Mouse (Mus musculus) frontal cortex, adult 2 months (tissue): ENCODE measurements around the gene Cacna2d3. TPM values are rescaled to one million over a fixed set of nuclear protein-coding genes. Genes with fewer than 3 reads are reported as not detected.

Experiments
- DNase-seq, 2 experiments: peaks; one replicate each; pipeline ENCODE4 v3.0.0; 2022; ENCODE audit warnings: low spot score in 1 of 2; ENCODE audit errors: extremely low spot score in 1 of 2
- polyA plus RNA-seq: library from polyadenylated mRNA; depleted of rRNA; stranded (reverse); fragments of >200 nt; gene quantifications from 2 replicates; pipeline ENCODE4 v1.2.3, GENCODE M21; 2012

Gene Cacna2d3
- polyA plus RNA-seq, 1 experiment, result 33.8 TPM

DNA sequence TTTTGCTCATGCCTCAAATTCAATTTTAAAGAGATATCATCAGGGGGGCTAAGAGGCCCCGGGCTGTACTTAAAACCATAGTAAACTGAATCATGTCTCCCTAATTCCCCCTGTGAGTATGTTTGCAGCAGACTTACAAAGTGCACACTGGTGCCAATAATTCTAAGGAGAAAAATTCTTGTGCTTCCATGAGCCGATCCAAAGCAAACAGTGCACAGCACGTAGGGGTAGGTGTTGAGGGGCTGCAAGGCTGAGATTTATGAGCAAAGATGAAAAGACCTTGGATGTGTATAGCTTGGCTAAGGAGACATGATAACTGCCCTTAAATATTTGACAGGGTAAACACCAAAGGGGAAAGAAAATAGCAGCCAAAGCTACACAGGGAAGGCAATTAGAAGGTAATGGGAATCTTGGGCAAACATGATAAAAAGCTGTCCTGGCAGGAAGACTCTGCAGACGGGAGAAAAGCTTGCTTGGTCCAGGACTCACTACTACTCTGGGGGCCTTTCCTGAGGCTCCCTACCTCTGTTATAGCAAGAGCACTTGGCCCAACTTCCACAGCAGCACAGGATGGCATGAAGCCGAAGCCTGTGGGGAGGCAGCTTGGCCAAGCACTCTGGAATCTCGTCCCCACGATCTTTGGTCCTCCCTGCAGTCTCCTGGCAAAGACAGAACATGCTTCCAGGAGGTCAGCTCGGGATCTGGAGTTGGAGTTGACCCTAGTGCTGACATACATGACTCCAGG is 222.9 kb downstream of the Cacna2d3 start:
- no peak for DNase-seq

DNA sequence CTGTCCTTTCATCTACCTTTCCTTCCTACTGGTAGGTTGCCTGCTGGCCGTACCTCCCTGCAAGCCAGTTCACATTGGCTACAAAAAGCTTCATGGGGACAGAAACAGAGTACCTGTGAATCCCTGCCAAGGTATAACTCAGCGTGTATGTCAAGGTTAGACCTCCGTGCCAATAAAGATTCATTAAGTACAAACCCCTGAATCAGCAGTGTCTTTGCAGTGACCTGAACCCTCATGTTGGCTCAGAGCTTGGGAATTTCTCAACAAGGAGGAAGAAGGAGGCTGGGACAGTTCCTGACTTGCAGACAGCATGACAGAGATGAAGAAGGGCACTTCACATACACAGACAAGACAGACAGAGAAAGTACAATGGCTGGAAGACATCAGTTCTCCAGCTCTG is 225.1 kb downstream of the Cacna2d3 start:
- DNase-seq, result no peak

DNA sequence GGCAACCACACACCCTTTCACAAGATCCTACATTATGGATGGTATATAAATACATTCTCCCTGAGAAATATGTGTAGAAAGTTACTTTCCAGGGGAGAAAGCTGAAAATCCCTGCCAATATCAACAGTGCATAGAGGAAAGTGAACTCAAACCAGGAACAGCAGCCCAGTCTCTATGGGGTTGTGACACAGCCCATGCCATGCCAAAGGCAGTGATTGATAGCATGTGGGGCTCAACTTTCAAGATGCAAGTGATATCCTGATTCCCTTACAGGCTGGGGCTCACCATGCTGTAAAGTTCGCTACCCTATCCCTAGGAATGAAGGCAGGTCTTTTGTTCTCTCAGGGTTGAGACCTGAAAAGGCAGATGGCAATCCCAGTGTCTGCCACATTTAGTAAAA is 229.9 kb downstream of the Cacna2d3 start:
- no peak for DNase-seq

DNA sequence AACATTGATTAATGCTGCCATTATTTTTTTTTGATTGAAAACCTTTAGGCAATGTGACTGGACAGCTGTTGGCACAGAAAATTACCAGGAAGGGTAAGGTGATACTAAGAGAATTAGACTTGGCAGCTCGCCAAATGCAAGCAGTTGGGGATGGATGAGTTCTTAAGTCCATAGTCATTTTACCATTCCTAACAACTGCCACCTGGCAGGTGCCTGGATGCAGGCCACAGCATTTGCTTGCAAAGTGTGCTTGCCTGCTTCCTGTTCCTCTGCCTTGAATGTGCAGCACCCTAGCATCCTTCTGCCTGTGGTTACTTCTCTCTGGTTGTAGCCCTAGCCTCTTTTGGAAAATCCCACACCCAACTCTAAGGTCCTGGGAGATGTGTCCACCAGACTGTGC is 236.2 kb downstream of the Cacna2d3 start:
- no peak for DNase-seq

DNA sequence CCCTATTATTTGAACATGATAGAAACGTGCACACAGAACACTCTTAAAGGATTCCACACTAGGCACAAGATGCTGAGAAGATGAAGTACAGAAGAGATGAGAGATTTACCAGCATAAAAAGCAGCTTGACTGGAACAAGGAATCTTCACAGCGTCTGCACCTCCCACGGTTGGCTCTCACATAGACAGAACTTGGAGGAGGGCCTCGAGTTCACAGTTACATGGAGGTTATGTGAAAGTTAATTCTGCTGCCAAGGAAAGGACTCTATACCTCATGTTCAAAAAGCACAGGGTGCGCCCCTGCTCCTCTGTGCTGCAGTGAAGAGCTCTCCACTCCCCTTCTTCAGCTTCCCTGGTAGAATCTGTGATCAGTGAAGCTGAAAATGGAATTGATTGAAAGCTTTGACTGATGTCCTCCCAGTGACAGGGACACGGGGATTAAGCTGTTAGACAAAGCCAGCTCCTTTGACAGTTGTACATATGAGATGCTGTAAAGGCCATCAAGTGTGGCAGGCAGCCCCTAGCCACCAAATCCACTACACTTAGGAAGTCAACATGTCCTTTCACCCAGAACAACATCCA is 243.2 kb downstream of the Cacna2d3 start:
- DNase-seq, result peak; percentile 82 to 84

DNA sequence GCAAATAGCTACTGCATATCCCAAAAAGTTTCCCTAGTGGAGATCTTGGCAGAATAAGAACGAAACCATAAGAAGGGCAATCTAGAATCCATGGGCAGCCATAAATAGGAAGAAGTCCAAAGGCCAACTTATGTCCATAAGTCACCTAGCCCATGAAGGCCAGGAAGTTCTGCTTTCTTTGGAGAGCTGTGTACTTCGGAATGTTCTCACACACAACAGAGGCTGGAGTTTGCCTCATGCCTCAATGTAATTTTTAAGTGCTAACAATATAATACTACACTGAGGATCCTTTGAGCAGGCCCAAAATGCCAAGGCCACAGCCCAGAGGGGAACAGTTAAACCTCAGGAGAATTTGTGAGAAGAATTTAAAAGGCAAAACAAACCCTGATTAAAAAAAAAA is 257.4 kb downstream of the Cacna2d3 start:
- DNase-seq, result no peak

DNA sequence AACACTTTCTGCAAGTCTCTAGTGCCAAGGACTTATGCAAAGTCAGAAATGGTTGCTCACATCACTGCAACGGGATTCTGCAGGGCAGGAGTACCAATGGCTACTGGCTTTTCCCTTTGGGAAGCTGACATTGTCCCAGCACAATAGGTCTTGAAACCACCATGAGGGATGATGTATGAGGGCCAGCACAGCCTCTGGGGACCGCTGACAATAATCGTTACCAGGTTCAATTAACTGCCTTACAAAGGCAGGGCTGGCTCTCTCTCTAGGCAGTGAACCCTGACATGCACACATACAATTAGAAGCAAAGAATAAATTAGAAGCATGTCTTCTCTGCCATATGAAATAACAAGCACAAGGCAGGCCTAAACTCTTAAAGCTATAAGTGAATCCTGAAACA is 272.5 kb downstream of the Cacna2d3 start:
- no peak for DNase-seq

DNA sequence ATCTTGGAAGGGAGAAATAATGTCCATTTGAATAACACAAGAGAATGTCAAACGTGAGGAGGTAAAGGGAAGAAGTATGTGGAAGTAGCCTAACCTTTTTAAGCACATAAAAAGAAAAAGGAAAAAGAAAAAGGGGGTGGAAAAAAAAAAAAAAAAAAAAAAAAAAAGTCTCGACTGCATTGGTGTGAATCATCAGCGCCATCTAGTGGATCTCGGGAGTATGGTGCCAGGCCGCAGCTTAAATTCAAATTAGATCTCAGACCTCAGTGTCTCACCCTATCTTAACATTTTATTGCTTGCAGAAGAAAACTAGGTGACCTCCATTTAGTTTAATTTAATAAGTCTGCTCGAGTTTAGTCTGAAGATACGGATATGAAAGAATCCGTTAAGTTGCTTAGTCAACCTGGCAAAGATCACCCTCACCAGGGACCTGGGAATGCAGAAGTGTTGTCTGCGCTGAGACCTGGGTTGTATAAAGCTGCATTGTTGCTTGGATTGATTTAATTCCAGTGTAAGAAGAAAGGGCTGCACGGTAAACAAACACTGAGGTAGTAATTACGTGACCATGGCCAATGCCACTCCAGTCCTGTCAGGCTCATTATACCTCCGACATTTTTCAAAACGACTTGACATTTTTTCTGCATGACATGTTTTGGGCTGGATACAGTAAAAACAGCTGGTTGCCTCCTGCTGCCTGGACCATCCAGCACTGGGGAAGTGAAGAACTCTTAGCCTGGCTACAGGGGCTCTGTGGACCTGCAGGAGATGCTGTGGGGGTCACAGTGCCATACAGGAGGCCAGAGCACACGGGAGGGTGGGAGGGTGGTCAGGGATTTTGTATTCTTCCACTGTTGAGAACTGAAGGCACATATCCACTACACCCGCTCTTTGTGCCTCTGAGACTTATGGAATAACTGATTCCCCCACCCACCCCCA is 278.3 kb downstream of the Cacna2d3 start:
- DNase-seq, result peak; percentile 63 to 88

DNA sequence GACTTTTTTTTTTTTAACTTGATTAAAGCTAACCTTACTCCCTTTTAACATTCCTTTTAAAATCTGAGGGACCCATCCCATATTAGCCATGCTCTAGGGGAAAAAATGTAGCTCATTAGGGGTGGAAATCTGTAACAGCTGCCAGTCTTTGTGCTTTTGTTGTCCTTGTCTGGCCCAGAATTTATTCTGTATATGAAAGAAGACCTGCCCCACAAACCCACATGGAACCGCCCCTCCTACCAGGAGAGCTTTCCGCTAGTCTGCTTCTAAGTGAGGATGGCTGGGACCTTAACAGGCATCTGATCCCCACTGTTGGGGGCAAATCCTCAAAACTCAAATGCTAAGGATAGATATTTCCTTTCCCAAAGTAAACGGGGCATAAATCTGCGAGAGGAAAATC is 279.2 kb downstream of the Cacna2d3 start:
- no peak for DNase-seq

DNA sequence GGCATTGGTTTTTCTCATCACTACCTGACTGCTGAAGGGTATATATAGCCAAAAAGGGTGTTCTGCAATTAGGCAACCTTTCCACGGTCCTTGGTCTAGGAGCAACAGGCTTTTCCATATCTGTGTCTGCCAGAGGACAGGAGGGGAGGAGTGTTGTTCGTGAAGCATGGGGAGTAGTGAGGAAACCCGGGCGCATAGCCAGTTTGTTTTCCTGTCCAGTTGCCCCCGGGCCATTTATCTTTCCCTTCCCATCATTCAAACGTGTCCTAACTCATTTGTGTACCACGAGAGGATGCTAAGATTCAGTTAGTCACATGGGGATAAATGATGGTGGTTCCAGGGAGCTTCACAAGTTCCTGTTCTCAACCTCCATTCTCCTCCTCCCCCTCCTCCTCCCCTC is 283.0 kb downstream of the Cacna2d3 start:
- DNase-seq, result no peak

DNA sequence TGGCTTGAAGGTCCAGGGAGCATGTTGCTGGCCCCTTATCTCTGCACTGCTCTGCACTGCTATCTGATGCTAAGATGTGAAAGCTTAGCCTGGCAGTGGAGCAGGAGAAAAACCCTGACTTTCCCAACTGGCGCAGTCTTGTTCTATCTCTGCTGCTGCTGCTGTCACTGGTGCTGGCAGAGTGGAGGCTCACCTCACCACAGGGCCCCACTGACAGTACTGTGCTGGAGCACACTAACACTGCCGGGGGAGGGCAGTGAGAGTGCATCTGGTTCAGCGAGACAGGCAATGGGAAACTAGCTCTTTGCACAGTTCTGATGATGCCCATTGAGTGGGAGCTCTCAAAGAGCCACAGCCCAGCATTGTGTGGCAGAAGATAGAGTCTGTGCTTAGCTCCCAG is 283.4 kb downstream of the Cacna2d3 start:
- DNase-seq, result no peak

DNA sequence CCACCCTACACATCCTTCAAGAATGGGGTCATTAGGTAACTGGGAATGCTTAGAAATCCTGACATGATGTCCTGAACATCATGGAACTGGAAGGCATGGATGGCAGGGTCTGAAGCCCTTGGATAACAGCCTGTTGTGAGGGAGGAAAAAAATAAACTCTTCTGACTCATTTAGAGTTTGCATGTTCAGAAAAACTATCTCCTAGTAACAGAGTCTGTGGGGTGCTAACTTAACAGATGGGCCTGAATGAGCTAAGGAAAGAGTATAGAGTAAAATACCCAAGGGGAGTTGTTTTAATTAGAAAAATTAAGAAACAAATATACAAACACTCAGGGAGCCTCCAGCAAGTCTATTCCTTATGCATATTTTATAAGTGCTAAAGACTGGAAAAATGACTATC is 286.5 kb downstream of the Cacna2d3 start:
- DNase-seq, result no peak

DNA sequence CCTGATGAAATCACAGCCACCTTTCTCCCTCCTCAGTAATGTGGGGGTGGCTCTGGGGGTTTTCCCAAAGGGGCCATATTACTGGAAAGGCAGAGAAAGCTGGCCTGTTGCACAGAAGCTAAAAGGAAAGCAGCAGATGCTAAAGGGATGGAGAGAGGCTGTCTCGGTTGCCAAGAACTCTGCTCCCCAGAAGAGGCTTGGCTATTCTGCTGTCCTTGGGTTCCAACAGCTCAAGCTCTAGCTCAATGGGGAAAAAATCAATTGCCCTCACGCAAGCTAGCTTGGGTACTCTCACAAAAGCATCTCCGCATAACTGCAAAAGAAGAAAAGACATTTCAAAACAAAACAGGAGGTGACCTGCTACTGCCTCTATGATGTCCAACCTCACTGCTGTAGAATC is 287.9 kb downstream of the Cacna2d3 start:
- DNase-seq, result no peak

DNA sequence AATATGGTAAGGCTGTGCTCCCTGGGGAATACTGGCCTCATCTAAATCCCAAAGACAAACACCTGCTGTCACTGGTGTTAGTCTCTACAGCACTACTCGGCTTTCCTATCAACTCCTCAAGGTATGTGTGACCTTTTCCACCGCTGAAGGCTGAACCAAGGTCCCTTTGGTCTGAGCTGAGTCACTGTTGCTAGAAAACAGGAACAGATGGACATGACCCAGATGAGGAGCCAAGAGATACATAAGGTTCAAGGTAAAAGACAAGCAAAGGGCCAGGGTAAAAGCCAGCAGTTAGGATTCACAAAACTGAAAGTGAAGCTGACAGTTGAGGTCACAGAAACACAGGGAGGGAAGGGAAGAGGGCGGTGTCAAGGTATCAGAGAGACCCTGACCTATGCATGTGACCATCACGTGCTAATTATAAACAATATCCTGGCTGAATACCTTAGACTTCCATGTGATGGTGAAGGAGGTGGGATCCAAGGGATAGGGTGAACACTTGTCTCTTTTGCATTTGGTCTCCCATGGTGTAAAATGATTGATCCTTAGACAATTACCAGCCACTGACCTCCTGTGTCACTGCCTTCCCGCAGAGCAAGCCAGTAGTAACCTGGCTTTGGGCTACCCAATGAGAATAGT is 288.5 kb downstream of the Cacna2d3 start:
- no peak for DNase-seq

DNA sequence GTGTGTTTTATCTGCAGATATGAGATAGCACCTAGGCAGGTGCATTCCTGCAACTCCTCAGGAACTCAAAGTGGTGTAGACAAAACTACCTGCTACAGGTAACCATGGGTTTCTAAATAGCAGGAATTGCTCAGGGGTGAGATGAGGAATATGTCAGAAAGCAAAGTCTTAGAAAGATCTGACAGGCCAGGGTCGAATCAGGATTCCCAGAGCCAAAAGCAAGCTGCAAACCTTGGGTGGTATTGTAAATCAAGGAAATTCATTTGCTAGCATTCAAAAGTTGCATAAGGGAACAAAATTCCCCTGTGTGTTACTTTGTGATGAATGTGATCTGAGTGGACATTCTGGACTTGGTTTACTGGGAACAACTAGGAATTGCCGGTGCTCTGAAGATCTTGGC is 291.9 kb downstream of the Cacna2d3 start:
- DNase-seq, result no peak

DNA sequence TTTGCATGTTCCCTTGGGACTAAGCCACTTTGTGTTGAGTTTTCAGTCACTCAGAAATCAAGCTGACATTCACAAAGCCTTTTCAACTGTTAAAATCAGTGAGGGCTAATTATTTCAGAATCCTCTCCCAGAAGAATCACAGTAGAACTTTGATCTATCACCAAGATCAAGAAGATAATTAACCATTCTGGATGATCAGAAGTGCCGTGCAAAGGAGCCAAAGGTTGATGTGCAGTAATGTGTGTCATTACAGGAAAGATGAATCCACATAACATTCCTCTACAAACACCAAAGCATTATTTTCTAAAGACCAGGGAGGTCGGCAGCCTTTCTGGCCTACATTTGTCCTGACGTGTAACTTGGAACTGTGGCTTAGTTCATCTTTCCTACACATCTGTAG is 296.0 kb downstream of the Cacna2d3 start:
- DNase-seq, result no peak

DNA sequence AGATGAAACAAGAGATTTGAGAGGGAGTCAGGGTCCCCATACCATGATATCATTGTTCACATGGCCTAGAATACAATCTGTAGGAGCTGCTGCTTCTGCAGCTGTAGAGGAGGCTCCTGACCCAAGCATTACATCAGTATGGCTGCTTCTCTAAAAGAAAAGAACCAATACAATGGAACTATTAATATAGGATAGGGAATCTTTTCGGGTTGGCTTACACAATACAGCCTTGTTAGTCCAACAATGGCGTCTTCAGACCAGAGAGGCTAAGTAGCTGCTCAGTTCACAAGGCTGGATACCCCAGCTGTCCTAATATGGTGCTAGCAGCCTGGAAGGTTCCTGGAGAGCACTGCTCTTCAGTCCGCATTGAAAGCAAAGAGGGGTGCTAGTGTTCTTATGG is 296.5 kb downstream of the Cacna2d3 start:
- no peak for DNase-seq

DNA sequence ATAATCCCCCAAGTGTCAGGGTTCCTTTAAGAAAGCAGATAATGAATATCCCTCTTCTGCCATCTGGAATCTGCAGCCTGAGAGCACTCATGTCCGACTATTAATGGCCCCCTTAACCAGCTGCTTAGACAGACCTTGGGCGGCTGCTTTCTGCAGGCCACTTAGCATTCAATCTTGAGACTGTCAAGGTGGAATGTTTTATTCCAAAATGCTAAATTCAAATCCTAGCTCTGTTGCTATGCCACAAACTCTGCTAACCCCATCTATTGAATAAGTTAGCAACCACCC is 315.8 kb downstream of the Cacna2d3 start:
- DNase-seq, result no peak

DNA sequence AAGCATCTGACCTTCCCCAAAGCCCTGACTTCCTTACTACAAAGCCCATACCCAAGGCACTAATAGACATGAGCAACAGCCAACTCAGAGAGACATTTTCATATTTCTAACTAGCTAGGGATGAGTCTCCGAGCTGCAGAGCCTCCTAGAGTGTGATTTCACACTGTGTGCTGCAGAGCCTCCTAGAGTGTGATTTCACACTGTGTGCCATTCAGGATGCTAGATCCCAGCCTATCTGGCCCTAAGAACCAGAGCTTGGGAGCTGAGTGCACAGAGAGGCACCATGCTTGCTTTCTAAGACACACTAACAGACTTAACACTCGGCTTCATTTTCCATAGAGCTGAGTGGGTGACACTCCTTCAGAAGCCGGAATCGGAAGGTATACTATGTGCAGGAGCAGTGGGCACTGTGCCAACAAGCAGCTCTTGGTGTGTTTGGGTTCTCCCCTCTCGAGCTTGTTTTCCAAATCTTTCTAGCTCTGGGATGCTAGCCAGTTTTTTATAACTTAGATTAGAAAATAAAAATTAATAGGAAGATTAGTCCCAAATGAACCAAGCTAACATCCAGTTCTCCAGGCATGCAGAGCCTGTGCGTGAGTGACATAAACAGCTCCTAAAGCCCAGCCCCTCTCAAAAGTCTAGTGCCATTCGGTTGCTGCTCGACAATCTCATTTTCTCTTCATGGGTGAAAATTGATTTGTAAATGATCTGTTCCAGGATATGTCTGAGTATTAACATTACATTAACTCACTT is 316.4 kb downstream of the Cacna2d3 start:
- DNase-seq, result peak; percentile 16 to 28
